Mouse (Mus musculus) gastrocnemius, adult 18-20 months (tissue): ENCODE measurements around the gene Musk. TPM values are rescaled to one million over a fixed set of nuclear protein-coding genes. Genes with fewer than 3 reads are reported as not detected.
"Not testable (repeated sequence)": the region's sequence is repeated elsewhere in the genome, so short reads cannot be mapped to it uniquely, and the experiment has no call there.

Experiments
- DNase-seq: peaks from one replicate; pipeline ENCODE4 v3.0.0; 2021; ENCODE audit warnings: low spot score
- long read RNA-seq, 2 experiments: library from polyadenylated mRNA; stranded (forward); transcript quantifications; one replicate each; pipeline ENCODE4 v2.0.0; 2021
- total RNA-seq, 2 experiments: library from RNA; stranded (reverse); gene quantifications; 2 replicates each; pipeline ENCODE4 v1.2.3; 2021

The Musk gene
- total RNA-seq = 10 to 100 TPM; 21.8 to 44.1 TPM
- long read RNA-seq, experiment 1, partial matches to known transcripts = 3 of 21 reads
- long read RNA-seq, experiment 1, other reads (novel, unspliced or antisense) = 17 of 21 reads
- long read RNA-seq, experiment 2, partial matches to known transcripts = 1 of 4 reads
- long read RNA-seq, experiment 2, other reads (novel, unspliced or antisense) = 3 of 4 reads

DNA sequence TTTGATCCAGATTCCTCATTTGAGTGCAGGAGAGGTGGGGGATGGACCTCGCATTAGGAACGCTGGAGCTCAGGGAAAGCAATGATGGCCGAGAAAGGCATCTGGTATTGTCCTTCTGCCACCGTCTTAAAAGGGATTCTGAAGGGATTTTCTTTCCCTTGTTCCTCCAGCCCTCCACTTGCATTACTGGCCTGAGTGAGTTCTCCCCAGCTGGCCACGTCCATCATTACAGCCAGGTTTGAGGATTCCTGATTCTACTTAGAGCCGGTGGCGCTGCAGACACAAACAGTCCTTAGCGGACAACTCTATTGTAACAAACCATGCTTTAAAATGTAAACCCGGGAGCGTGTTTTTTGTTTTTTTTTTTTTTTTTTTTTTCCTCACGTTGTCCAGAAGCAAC is at the start of gene Musk:
Gene Musk (plus strand): TSS at position 274 of the 400 bp plus-strand sequence.
- DNase-seq = peak; percentile 76

DNA sequence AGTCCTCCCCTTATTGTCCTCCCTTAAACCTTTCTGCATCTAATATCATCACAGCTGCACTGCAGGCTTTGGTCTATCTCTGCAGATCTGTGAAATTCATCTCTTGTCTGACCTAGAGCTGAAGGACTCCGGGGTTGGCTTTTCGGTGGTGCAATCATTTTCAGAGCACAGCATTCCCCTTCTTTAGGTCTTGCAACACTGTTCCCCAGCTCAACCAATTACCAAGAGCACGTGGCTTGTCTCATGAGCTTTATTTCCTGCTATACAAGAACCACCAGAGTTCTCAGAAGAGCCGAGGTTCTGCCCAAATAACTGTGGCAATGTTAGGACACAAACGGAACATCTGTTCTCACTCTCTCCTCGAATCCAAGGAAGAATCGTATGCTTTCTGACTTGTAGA is 45.3 kb upstream of the Musk start:
- DNase-seq = no peak

DNA sequence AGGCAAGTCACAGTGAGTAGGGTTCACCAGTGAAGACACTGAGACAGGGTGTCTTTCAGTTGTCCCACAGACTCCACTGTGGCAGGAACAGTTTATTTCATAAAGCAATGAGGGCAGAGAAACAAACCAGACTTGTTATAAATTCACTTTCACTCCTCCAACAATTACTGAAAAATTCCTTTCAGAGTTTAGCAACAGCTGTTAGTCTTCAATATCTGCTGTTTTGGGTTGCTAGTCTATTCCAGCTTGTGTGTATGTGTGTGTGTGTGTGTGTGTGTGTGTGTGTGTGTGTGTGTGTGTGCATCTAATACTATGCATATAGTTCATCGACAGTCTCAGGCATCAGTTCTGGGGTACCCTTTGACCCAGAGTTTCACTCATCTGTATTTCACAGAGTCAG is 40.2 kb upstream of the Musk start:
- DNase-seq = no peak

DNA sequence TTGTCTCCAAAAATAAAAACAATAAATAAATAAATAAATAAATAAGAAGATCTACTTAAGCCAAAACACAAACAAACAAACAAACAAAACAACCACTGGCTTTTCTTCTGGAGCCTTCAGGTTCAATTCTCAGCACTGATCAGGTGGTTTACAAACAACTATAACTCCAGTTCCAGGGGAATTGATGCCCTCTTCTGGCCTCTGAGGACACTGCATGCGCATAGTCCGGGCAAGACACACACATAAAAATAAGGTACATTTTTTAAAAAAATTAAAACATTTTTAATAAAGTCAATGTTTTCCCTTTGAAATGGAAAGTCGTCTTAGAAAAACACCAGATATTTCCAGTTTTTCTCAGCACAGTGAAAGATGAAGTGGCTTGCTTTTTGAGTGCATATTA is 33.4 kb upstream of the Musk start:
- no peak for DNase-seq

DNA sequence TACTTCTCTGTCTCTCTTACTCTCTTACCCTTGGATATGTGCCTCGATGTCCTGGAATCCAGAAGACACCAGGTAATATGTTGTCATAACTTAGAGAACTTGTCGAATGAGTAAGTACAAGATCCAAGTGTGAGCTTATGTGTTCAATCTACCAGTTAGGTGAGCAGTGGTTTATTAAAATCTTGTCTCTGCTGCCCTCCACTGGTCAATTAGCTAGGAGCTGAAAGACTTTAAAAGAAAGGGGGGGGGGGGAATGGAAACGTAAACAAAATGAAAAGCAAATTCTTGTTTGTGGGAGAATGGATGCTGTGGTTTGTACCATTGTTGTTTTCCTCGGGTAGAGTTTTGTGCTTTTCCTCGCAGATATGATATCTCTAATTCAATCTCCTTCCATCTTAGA is 32.4 kb upstream of the Musk start:
- peak; percentile 60 for DNase-seq

GRCm38 (mm10) chr4:58260767-58261166 is 25.0 kb upstream of the Musk start:
- not testable (repeated sequence) for DNase-seq

DNA sequence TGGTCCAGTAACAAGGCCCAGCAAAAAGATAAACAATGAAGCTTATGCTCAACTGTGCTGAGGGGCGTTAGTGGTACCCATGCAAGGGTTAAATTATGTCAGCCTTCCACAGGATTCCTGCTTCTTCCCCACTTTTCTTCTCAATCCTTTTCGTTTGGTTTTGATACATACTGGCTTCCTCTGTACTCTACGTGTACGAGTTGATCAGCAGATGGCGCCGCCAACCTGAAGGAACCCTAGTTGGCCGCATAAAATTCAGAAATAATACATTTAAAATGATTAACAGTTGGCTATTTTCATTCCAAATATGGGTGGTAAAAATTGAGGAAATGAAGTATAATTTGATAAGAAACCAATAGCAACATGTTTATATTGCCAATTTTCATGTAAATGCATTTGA is 19.5 kb upstream of the Musk start:
- peak; percentile 40 for DNase-seq

- DNase-seq = no peak
Observed at GRCm38 (mm10) chr4:58268897-58269542, 16.7 kb upstream of the Musk start.

DNA sequence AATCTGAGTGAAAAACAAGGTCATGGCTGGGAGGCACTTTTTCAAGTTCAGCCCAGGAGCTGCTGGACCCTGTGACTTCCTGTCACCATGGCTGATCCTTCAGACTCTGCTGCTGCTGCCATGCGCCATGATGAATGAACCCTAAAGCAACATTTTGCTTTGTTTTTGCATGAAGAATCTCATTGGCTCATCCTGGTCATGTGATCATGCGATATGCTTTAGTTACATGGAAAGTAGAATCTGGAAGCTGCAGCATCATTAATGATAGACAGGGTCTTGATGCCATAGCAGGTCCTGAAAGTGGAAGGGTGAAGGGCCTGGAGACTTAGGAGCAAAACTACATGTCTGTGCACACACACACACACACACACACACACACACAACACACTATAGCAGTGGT is 15.8 kb upstream of the Musk start:
- no peak for DNase-seq

DNA sequence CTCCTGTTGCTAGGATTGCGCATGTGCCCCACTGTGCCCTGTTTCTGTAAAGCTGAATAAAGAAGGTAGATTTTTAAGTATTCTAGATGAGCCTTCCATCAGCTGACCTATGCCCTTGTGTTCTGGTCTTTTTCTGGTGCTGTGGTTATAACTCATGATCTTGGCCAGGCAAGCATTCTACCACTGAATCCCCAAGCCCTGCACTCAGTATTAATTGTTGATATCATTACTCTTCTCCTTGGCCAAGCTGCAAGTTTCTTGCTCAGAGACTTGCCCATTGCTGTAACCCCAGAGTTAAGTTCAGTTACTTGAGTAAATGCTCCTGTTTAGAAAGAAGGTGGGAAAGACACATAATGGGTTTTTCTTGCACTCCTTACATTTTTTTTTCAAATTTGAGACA is 14.8 kb upstream of the Musk start:
- DNase-seq = no peak

DNA sequence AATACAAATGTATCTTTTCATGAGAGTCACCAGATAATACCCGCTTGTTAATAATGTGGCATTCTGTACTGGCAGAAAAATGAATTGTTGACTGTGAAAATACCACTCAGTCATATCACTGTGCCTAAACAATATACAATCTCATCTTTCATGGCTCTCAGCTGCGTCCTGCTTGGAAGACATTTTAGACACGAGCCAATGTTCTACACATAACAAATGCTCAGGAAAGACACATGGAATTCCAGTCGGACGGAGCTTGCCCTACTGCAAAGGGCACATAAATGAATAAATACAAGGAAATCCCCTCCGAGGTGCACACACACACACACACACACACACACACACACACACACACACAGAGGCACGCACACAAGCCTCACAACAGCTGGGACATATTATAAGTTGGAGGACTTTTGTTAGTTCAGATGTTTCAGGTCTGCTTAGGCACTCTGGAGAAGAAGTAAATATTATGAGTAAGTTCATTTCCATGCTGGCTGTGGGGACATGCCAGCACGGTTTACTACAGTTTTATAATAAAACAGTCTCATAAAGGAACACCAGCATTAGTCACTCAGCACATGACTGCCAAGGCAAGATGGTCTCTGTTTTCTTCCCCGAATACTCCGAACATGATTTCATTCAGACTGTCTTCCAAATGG is 14.1 kb upstream of the Musk start:
- DNase-seq = no peak

GRCm38 (mm10) chr4:58275261-58275895 is 10.4 kb upstream of the Musk start:
- no peak for DNase-seq

DNA sequence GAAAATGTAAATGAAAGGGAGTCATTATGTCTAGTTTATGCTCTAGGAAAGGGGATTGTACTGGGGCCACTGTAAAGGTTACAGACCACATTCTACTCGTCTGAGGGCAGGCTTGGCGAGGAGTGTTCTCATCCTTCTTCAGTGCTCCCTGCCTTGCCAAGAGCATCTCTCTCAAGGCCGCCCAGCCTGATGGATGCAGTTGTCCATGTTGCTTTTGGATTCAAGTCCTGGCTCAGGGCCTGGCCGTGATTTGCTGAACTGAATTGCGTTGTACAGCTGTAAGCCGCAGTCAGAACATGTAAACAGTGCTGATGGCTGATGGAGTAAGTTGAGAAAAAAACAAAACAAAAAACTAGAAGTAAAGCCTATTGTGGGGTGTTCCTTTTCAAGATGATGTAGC is 7.4 kb upstream of the Musk start:
- DNase-seq = peak; percentile 58

GRCm38 (mm10) chr4:58280121-58280520 is 5.6 kb upstream of the Musk start:
- peak; percentile 48 for DNase-seq

DNA sequence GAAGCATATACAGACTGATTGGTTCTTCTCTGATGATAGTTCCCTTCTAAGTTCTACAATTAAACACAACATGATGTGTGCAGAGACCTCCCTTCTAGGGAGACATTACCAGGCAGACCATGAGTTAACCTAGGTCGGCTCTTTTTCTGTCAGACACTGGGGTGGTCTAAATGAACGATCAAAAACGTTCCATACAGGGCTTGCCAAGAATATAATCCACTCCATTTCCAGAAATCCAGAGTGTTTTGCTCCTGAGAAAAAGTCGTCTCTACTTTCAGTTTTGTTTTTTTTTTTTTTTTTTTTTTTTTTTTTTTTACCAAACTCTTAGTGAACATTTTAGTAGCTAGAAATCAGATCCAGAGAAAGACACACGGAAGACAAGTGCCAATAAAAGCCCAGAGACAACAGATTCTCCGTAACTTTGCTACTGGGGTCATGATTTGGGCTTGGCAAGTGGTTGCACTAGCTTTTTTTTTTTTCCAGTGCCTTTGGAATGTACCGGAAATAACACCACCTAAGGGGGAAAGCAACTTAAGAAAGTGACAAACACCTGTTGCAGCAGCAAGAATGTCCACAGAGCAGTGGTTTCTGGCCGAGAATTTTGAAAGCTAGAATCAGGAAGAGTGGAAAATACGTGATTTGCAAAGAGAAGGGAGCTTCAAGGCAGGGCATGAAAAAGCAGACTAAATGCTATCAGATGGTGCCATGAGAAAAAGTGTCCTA is 769 bp downstream of the Musk start:
- peak; percentile 45 for DNase-seq

GRCm38 (mm10) chr4:58288753-58289152 is 3.0 kb downstream of the Musk start:
- DNase-seq = peak; percentile 74

GRCm38 (mm10) chr4:58291828-58292227 is 6.1 kb downstream of the Musk start:
- DNase-seq = no peak

DNA sequence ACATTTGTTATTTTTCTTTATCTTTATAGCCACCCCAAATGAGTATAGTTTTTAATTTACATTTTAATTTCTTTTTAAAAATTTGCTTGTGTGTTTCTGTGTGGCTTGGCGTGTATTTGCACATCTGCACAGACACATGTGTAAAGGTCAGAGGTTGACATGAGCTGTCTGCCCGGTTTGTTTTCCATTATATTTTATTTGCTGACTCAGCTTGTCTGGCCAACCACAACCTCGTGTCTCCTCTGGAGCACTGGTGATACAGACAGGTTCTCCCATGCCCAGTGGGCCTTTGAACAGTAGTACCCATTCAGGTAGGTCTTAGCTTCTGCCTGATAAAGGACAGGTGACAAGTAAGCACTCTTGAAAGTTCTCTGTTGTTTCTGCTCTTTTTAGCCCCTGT is 7.3 kb downstream of the Musk start:
- no peak for DNase-seq

- DNase-seq = no peak
Observed at GRCm38 (mm10) chr4:58303862-58304261, 18.1 kb downstream of the Musk start.

DNA sequence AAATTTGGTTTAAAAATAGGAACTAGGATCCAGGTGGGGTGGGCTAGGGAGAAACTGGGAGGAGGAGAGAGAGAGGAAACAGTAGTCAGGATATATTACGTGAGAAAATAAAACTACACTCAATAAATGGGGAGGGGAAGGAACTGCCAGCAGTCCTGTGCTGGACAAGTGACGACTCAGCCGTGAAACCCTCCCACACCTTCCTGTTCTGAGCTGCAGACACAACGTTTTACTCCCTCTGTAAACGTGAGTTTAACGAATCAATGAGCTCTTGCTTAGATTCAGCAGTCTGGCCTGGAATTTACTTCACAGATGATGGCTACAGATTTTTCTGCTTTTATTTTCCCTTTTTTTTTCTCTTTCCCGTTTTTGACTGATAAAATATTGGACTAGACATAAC is 18.8 kb downstream of the Musk start:
- no peak for DNase-seq

DNA sequence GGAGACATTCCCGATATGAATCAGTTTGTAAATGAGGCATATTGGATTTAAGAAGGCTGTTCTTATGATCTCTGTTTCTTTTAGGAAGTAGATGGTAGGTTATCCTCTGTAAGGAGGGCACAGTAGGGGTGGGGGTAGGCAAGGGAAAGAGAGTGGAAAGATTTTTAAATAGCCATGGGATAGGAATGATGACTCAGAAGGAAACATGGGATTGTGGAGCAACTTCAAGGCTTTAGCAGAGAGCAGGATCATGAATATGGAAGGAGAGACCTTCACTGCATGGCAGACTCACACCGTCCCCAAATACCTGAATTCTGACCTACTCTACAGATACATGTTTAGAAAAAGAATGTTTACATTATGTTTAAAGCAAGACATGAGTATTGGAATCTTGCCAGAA is 21.7 kb downstream of the Musk start:
- DNase-seq = no peak

- DNase-seq = no peak
Observed at GRCm38 (mm10) chr4:58313344-58313743, 27.6 kb downstream of the Musk start.
